Mouse (Mus musculus) central nervous system, embryonic 14 days (tissue): ENCODE data around the gene Ptprh. TPM values are rescaled to one million over a fixed set of nuclear protein-coding genes. Genes with fewer than 3 reads are reported as not detected.

Experiments
- polyA plus RNA-seq: library from polyadenylated mRNA; depleted of rRNA; stranded (reverse); fragments of >200 nt; gene quantifications from 2 replicates; pipeline ENCODE4 v1.2.3, GENCODE M21; 2012; rRNA removed

The Ptprh gene
- polyA plus RNA-seq, result 0.98 and 1.2 TPM in 2 replicates

DNA sequence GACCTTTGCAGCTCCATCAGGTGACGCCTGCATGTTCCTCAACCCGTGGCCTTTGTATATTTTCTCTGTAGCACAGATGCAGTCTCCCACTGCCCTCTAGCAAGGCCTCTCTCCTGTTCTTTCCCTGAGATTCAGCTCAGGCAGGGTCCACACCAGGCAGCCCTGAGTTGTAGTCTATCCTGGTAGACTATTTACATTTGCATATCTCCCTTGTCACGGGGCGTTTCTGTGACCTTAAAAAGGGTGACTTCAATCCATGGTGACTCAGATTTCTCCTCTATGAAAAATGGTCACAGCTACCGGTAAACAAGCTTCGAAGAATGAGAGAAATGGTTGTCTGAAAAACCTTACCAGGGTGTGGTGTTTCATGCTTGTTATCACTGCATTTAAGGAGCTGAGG lies at the start of gene Ptprh:
TSS of gene Ptprh (minus strand) at position 169 of the 400 bp plus-strand sequence.

GRCm38 (mm10) chr7:4631031-4631430 lies 27.2 kb upstream of the Ptprh start, which contains the start of gene Tmem86b:
Tmem86b (minus strand) TSS chr7:4631422.

DNA sequence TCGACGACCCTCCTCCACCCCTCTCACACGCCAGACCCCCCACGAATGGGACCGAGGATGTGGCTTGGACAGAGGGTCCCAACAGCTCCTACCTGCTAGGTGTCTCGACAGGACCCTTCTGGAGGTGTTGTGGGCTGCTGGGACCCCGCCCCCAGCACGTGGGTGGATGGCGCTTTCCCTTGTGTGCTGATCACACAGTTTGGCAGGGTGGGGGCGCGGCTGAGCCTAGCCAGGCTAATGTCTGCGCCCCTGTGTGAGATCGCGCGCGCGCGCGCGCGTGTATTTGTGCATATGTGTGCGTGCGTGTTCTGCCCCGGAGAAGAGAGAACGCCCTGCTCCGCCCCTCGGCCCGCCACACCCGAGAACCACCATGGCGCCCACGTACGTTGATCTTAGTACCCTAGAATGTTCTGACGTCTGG lies 56.6 kb downstream of the Ptprh start, which contains the start of gene Syt5:
TSS of gene Syt5 (minus strand) at position 321 of the 421 bp plus-strand sequence.

GRCm38 (mm10) chr7:4532005-4532729 lies 71.7 kb downstream of the Ptprh start, which contains the start of gene Dnaaf3:
Dnaaf3 (minus strand) TSS chr7:4532453.

DNA sequence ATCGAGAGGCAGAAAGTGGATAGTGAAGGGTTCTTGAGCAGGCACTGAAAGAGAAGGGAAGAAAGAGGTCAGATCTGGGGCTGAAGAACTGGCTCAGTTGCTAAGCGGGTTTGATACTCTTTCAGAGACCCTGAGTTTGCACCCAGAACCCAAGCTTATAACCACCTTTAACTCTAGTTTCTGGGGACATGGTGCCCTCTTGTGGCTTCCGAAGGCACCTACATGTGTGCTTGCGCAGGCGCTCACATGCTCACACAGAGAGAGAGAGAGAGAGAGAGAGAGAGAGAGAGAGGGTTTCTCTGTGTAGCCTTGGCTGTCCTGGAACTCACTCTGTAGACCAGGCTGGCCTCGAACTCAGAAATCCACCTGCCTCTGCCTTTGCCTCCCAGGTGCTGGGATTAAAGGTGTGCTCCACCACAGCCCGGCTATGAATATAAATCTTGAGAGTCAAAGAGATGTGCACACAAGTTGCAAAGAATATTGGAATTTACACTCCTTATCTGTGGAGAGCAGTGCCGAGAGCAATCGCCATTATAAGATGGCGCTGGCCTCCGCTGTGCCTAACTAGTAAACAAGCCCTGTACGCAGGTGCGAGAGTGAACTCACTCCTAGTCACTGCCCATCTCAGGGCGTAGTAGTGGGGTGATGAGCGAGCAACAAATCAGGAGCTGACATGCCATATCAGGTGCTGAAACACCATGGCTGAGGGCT lies 79.5 kb downstream of the Ptprh start, which contains the start of gene Tnni3:
TSS of gene Tnni3 (minus strand) at position 18 of the 711 bp plus-strand sequence.

GRCm38 (mm10) chr7:4516332-4517050 lies 87.3 kb downstream of the Ptprh start, which contains the start of gene Tnnt1:
Tnnt1 (minus strand) TSS chr7:4516382.

GRCm38 (mm10) chr7:4501558-4502397 lies 102.1 kb downstream of the Ptprh start, which contains the start of gene Ppp1r12c:
Ppp1r12c (minus strand) TSS chr7:4501680.

Other genes with a start within 250 kb of the Ptprh start
- 0.03 and 0.07 TPM in 2 replicates for gene Gp6, start 206.3 kb downstream of the Ptprh start, polyA plus RNA-seq
- 31.2 and 34.3 TPM in 2 replicates for gene Rdh13, start 158.4 kb downstream of the Ptprh start, polyA plus RNA-seq
- 3.0 and 5.5 TPM in 2 replicates for gene Eps8l1, start 143.4 kb downstream of the Ptprh start, polyA plus RNA-seq
- gene Ppp1r12c, start 102.4 kb downstream of the Ptprh start, polyA plus RNA-seq, result 97.6 and 105 TPM in 2 replicates
- 3.6 and 45.1 TPM in 2 replicates for gene Tnnt1, start 87.7 kb downstream of the Ptprh start, polyA plus RNA-seq
- gene Tnni3, start 79.8 kb downstream of the Ptprh start, polyA plus RNA-seq, result 6.4 and 7.6 TPM in 2 replicates
- 6.0 and 6.2 TPM in 2 replicates for gene Dnaaf3, start 71.6 kb downstream of the Ptprh start, polyA plus RNA-seq
- gene Syt5, start 56.5 kb downstream of the Ptprh start, polyA plus RNA-seq, result 74.4 and 85.2 TPM in 2 replicates
- gene Tmem86b, start 27.4 kb upstream of the Ptprh start, polyA plus RNA-seq, result 59.1 and 59.5 TPM in 2 replicates
- 110 and 116 TPM in 2 replicates for gene Ppp6r1, start 55.0 kb upstream of the Ptprh start, polyA plus RNA-seq
- gene Hspbp1, start 81.0 kb upstream of the Ptprh start, polyA plus RNA-seq, result 75.4 and 76.6 TPM in 2 replicates
- 107 and 116 TPM in 2 replicates for gene Brsk1, start 86.6 kb upstream of the Ptprh start, polyA plus RNA-seq
- 0.05 and 0.06 TPM in 2 replicates for gene Tmem150b, start 121.2 kb upstream of the Ptprh start, polyA plus RNA-seq
- gene Kmt5c, start 136.1 kb upstream of the Ptprh start, polyA plus RNA-seq, result 175 and 185 TPM in 2 replicates
- 37.5 and 49.7 TPM in 2 replicates for gene Cox6b2, start 149.1 kb upstream of the Ptprh start, polyA plus RNA-seq
- gene Fam71e2, start 167.3 kb upstream of the Ptprh start, polyA plus RNA-seq, result not detected in 2 replicates
- gene Il11, start 178.8 kb upstream of the Ptprh start, polyA plus RNA-seq, result 0.34 and 0.39 TPM in 2 replicates
- not detected in 2 replicates for gene Tmem190, start 178.9 kb upstream of the Ptprh start, polyA plus RNA-seq
- 3.9 and 5.6 TPM in 2 replicates for gene Tmem238, start 185.6 kb upstream of the Ptprh start, polyA plus RNA-seq
- 362 and 481 TPM in 2 replicates for gene Rpl28, start 188.8 kb upstream of the Ptprh start, polyA plus RNA-seq
- 465 and 518 TPM in 2 replicates for gene Ube2s, start 208.5 kb upstream of the Ptprh start, polyA plus RNA-seq
- gene Shisa7, start 240.7 kb upstream of the Ptprh start, polyA plus RNA-seq, result 106 and 108 TPM in 2 replicates